Mouse (Mus musculus) ovary, postnatal 36 days (tissue): ENCODE measurements around the gene Bms1.
A peak's percentile ranks its signal among the peaks of the same experiment; 100 is the strongest.

Experiments
- DNase-seq: peaks from one replicate; pipeline ENCODE4 v3.0.0; 2022; ENCODE audit warnings: low spot score, mixed read lengths

The Bms1 gene

DNA sequence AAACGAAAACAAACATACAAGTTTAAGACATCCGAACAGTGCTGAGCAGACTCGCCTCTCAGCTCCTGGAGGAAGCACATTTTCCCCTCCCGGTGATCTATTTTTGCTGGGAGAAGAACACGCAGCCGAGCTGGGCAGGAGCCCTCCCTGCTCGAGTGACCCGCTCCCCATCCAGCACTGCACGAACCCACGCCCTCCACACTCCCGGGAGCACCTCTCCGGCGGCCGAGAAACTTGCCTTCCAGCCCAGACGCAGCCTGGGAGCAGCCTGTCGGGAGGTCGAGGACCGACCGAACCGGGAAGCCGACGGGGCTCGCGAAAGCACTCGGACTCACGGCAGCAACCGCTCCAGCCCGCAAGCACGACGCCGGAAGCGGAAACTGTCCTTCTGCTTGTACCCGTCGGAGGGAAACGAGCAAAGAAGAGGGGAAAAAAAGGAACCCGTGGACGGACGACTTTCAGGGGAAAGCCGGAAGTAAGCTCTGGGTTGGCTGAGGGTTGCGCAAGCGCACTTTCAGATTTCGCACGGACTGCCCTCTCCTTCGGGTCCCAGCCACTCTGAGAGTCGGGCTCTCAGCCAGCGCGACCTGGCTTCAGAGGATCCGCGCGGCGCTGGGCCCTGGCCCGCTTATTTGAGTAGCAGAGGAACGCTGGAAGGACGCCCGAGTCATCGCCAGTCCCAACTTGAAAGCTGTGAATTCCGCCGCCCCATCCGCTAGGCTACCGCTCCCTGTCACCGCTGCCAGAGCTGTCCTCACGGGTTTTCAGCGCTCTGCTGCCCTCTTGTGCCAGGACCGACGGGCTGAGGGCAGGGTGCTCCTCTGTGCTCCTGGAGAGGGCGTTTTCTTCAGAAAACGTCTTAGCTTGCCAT, at the start of gene Bms1:
Bms1 (minus strand) TSS at position 425 of the 871 bp plus-strand sequence.
- DNase-seq: peak; percentile 92

GRCm38 (mm10) chr6:118462069-118462705, 42.9 kb upstream of the Bms1 start:
- DNase-seq: no peak

DNA sequence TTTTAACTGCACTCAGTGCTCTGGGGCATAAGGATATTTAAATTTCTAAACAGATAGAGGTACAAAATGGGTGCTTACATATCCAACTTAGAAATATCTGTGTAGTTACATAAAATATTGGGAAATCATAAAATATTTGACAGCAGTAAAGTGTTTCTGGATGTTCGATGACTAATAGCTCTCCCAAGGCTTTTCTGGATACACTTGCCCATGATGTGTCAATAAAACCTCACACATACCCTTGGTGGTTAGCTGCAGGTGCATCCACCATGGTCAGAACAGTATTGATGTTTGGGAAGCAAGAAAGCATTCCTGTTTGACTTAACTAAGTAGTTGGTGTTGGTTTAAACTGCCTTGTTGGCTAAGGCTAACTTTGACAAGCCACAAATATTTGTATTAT, 38.5 kb upstream of the Bms1 start:
- DNase-seq: no peak

GRCm38 (mm10) chr6:118455042-118455631, 35.9 kb upstream of the Bms1 start, which contains the start of gene Zfp248:
Gene Zfp248 (minus strand): TSS chr6:118455528.
- peak; percentile 89 for DNase-seq

GRCm38 (mm10) chr6:118454452-118454851, 35.2 kb upstream of the Bms1 start:
- no peak for DNase-seq

GRCm38 (mm10) chr6:118431502-118431901, 12.2 kb upstream of the Bms1 start:
- DNase-seq: no peak

DNA sequence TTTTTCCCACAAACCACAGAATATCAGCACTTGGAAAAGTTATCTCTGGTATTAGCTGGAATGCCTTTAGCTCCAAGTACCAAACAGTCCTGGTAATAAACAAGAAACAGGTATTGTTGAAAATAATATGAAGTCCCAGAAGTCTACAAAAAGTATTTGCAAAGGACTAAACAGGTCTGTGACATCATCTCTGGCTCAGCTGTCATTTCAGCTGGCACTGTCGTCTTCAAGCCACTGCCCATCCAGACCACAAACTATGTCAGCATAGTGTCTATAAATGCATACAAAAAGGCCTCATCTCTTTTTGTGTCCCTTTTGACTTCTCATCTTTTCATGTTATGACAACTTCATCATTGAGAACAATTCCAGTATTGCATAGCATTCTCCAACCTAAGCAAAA, 7.4 kb upstream of the Bms1 start:
- DNase-seq: no peak

DNA sequence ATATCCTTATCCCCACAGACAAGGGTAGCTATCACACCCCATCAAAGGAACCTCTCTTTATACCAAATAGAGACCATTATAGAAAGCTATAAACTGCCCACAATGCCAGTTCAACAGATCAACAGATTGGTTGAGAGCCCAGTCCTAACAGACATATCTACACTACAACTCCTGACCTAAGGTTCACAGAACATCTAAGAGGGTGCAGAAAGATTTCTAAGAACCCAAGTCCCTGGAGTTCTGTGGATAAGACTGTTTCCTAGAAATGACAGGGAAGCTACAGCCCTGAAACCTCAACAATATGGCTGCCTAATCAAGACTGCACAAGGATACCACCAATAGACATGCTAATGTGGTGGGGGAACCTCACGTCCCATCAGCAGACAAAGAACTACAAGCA, 8.8 kb downstream of the Bms1 start:
- DNase-seq: no peak

GRCm38 (mm10) chr6:118408510-118408909, 10.8 kb downstream of the Bms1 start:
- no peak for DNase-seq

- DNase-seq: no peak
These were observed 12.9 kb downstream of the Bms1 start for GRCm38 (mm10) chr6:118406421-118406820.

DNA sequence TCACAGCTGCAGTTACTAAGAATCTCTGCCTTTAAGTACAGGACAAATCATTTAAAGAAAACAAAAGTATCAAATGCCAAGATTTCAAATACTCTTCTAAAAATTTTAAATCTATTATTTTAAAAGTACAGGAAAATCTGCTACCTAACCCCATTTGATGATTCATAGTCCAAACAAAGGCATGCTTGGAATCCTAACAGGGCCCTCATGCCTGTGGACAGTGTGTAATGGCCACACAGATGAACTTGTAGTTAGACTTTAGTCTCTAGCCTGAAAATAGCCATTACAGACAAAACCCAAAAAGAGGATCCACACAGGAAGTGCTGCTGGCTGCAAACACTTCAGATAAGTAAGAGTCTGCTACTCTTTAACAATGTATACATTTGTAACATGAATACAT, 28.5 kb downstream of the Bms1 start:
- no peak for DNase-seq

DNA sequence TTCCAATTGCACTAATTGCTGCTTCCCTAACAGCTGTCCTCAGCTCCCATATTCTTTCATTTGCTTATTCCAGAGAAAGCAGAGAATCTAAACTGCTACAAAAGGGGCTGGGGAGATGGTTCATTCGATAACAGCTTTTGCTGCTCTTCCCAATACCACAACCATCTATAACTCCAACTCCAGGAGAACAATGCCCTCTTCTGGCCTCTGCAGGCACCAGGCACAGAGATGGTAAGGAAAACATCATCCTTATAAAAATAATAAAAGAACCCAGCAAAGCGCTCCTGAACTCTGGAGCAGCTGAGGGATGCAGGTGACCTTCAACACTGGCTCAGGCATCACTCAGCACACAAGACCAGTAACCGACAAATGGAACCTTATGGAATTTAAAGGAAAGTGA, 33.3 kb downstream of the Bms1 start:
- no peak for DNase-seq

DNA sequence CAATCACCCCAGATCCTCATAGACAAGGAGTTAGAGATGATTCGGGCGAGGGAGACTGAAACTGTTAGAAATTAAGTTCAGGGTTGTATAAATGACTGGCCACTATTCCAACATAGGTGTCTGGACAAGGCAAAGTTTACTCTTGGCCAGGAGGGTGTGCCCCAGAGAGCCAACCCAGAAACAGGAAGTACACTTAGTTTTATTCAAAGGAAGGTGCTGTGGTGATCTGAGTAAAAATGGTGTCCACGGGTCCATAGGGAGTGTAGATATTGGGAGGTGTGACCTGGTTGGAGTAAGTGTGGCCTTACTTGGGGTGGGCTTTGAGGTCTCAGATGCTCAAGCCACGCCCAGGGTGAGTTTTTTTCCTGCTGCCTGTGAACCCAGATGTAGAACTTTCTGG, 38.0 kb downstream of the Bms1 start:
- no peak for DNase-seq

- DNase-seq: no peak
These were observed 38.6 kb downstream of the Bms1 start for GRCm38 (mm10) chr6:118380630-118381029.

GRCm38 (mm10) chr6:118379451-118380167, 39.7 kb downstream of the Bms1 start:
- peak; percentile 64 for DNase-seq

DNA sequence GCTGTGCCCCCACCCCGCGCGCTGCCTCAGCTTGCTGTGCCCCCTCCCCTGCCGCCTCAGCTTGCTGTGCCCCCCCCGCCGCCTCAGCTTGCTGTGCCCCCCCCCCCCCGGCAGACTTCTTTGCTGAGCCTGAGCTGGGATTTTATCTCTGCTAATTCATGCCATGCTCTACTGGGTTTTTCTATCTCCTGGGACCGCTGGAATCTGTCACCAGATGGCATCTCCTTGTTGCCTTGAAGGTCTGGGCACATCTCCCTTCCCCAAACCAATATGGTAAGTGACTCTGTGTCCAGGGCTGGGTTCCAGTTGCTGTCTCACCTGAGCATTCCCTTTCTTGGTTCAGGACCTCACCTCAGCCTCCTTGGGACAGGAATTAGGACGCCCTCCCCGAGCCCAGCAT, 41.7 kb downstream of the Bms1 start:
- DNase-seq: no peak

DNA sequence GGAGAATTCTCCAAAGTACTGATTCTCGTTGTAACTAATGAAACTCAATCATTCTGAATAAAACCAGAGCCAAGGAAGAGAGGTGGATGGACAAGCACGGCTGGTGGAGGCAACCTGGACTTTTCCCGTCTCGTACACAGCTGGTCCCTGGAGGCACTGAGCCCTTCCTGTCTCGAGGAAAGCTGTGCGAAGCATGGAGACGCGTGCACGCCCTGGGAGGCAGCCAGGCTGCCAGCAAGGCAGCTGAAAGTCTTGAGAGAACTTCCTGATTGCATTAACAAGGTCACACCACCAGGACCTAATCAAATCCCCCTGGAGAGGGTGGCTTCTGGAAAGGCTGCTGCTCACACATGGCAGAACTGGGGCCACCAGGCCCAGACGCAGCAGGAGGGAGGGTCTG, 43.3 kb downstream of the Bms1 start:
- peak; percentile 5 for DNase-seq

DNA sequence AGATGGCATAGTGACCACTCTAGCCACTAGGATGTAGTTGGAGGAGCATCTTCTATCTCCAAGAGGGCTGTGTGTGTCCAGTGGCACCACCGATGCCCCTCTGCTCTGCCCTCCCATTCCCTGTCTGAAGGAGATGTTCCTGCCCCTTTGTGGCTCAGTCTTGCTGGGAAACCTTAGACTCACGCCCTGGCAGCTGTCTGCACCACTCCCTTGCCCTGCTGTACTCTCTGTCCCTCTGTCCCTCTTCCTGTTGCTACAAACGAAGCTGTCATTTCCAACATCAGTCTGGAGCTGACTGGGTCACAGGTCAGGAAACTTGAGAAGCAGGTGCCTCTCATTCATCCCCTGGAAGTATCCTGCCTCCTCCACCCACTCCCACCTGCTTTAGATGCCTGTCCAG, 43.8 kb downstream of the Bms1 start:
- no peak for DNase-seq

- DNase-seq: no peak
These were observed 44.2 kb downstream of the Bms1 start for GRCm38 (mm10) chr6:118375026-118375425.

- DNase-seq: peak; percentile 52
These were observed 46.0 kb downstream of the Bms1 start for GRCm38 (mm10) chr6:118373294-118373693.

DNA sequence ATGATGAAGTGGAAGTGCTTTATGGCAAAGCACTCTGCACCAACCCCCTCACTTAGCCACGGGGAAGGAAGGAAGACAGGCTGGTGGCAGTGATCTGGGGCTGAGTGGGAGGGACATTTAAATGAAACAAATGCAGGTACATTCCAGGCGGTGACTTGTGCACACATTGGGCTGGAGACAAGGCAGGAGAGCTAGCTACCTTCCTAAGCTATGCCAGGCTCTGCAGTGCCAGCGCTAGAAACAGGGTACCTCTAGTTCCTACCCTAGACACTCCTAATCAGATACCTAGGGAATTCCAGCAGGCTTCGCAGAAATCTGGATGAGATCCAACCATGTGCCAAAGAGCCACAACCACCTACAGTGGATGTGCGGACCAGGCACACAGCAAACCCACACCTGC, 46.5 kb downstream of the Bms1 start:
- no peak for DNase-seq

DNA sequence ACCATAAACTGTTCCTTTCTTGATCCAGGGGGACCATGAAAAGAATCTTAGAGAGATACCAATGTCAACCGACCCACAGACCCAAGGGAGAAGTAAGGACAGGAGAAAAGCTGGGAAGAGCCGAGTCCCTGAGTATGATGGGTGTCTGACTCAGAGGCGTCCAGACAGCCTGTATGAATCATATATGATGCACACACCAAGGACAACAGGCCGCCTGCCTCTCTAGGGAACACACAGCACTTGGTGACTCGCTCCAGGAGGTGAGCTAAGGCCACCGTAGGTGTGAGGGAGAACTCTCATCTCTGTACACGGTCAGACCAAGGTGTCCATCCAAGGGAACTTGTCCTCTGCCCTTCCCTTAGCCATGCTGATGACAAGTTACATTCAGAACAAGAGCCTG, 51.8 kb downstream of the Bms1 start:
- no peak for DNase-seq
